Mouse (Mus musculus) midbrain, postnatal 0 days (tissue): Measurements from ENCODE around the gene Ftl1-ps1. TPM values are rescaled to one million over a fixed set of nuclear protein-coding genes. Genes with fewer than 3 reads are reported as not detected.

Experiments used
- ATAC-seq: fragments of 200-750 bp; cut with Nextera tagmentation; 2 replicates; pipeline ENCODE4 v1.8.0; 2017; ENCODE audit warnings: moderate number of reproducible peaks, mild to moderate bottlenecking, moderate TSS enrichment, moderate library complexity; ENCODE audit not compliant: low FRiP score
- DNase-seq: peaks from one replicate; pipeline ENCODE4 v3.0.0-alpha.2; 2015; ENCODE audit warnings: low spot score
- H3K27ac ChIP-seq: fragments of 300-500 bp; sonication (generic); 2 replicates; pipeline ENCODE4 v1.5.1; 2014; ENCODE audit warnings: low read depth, mild to moderate bottlenecking, low read length, mixed read lengths
- H3K27me3 ChIP-seq: fragments of 300-500 bp; sonication (generic); 2 replicates; pipeline ENCODE4 v1.6.1; 2014; ENCODE audit warnings: low read length, control low read depth, mixed read lengths; ENCODE audit not compliant: insufficient read depth
- H3K36me3 ChIP-seq: fragments of 300-500 bp; sonication (generic); 2 replicates; pipeline ENCODE4 v1.6.1; 2014; ENCODE audit warnings: low read length, control low read depth, mixed read lengths; ENCODE audit not compliant: insufficient read depth
- H3K4me1 ChIP-seq: fragments of 300-500 bp; sonication (generic); 2 replicates; pipeline ENCODE4 v1.6.1; 2014; ENCODE audit warnings: mild to moderate bottlenecking, control low read depth, antibody characterized with exemption, low read length, mixed read lengths; ENCODE audit not compliant: insufficient read depth
- H3K4me2 ChIP-seq: fragments of 300-500 bp; sonication (generic); 2 replicates; pipeline ENCODE4 v1.6.1; 2014; ENCODE audit warnings: low read depth, mild to moderate bottlenecking, low read length, mixed read lengths; ENCODE audit not compliant: poor library complexity, severe bottlenecking
- H3K4me3 ChIP-seq: fragments of 300-500 bp; sonication (generic); 2 replicates; pipeline ENCODE4 v1.5.1; 2014; ENCODE audit warnings: low read depth, mild to moderate bottlenecking, low read length, moderate library complexity
- H3K9ac ChIP-seq: fragments of 300-500 bp; sonication (generic); replicated peaks from 2 replicates; pipeline ENCODE4 v1.6.1; 2014; ENCODE audit warnings: mild to moderate bottlenecking, low read length, moderate library complexity, mixed read lengths; ENCODE audit not compliant: poor library complexity, severe bottlenecking
- H3K9me3 ChIP-seq: fragments of 300-500 bp; sonication (generic); 2 replicates; pipeline ENCODE4 v1.6.1; 2016; ENCODE audit warnings: low read length, control low read depth
- CTCF ChIP-seq: IDR thresholded peaks from 2 replicates; pipeline ENCODE4 v1.5.1; 2016; ENCODE audit warnings: antibody characterized with exemption, mild to moderate bottlenecking
- WGBS: fragments of 180-500 bp; shearing (Covaris S2); extraction: QIAGEN DNeasy Blood & Tissue Kit; methylation state at CpG from one replicate; pipeline ENCODE4 v1.1.7; 2014; 5-methylcytosine and 5-hydroxymethylcytosine counted together
- polyA plus RNA-seq: library from polyadenylated mRNA; unstranded; fragments of >200 nt; fragmentation: Nextera tagmentation; extraction: Ambion mirVana; gene quantifications from 2 replicates; pipeline ENCODE4 v1.2.1, GENCODE M21; 2015
- total RNA-seq: library from RNA; depleted of rRNA; stranded (reverse); fragments of >200 nt; gene quantifications from 2 replicates; pipeline ENCODE4 v1.2.3, GENCODE M21; 2014; rRNA removed

Gene Ftl1-ps1
- total RNA-seq (59.9 and 70.5 TPM in 2 replicates), polyA plus RNA-seq (83.3 and 87.3 TPM in 2 replicates)

GRCm38 (mm10) chr13:74399298-74399839, at the start of gene Ftl1-ps1:
Gene Ftl1-ps1, plus strand, starts transcription at chr13:74399694.
- 8% methylated on average over 11 of the region's 11 CpGs for WGBS
- H3K9ac ChIP-seq, result no peak within 1 kb of the TSS

GRCm38 (mm10) chr13:74350435-74350906, 49.0 kb upstream of the Ftl1-ps1 start:
- ATAC-seq (peak; percentile 41), DNase-seq (peak; percentile 42)
- 2% methylated on average over 15 of the region's 15 CpGs for WGBS
- Histone ChIP-seq H3K4me1 (peaks cover 10% of the 10 kb centered on the region), H3K4me3 (peak overlapping the region; percentile 83), H3K27ac (peak overlapping the region; percentile 78; the same call in 1 of the 2 replicates), H3K27me3 (no peaks in the 10 kb centered on the region), H3K36me3 (peaks cover 4% of the 10 kb centered on the region), H3K4me2 (peak overlapping the region; percentile 67), H3K9me3 (no peaks in the 10 kb centered on the region), H3K9ac (peak overlapping the region; percentile 76)
- TF ChIP-seq CTCF, result no peak

More at GRCm38 (mm10) chr13:74399298-74399839, at the start of gene Ftl1-ps1:
- Histone ChIP-seq H3K9me3 (no peaks in the 10 kb centered on the region), H3K27ac (no peak within 1 kb of the TSS), H3K4me2 (peak within 1 kb of the TSS; percentile 6; the same call in 1 of the 2 replicates), H3K27me3 (no peaks in the 10 kb centered on the region), H3K4me3 (no peak within 1 kb of the TSS), H3K4me1 (no peaks in the 10 kb centered on the region), H3K36me3 (no peaks in the 10 kb centered on the region)
- no peak for TF ChIP-seq CTCF
- DNase-seq, result no peak
- ATAC-seq, result no peak

- no peaks in the 10 kb centered on the region for H3K4me1 ChIP-seq
- no peak overlapping the region for H3K4me3 ChIP-seq
- H3K27me3 ChIP-seq, result no peaks in the 10 kb centered on the region
- no peak overlapping the region for H3K9ac ChIP-seq
- ATAC-seq, result no peak
- no peak overlapping the region for H3K27ac ChIP-seq
- TF ChIP-seq CTCF, result no peak
- no peak for DNase-seq
- no peaks in the 10 kb centered on the region for H3K9me3 ChIP-seq
- peaks cover 35% of the 10 kb centered on the region for H3K36me3 ChIP-seq
- WGBS, result 93% methylated on average over 13 of the region's 13 CpGs
- H3K4me2 ChIP-seq, result no peak overlapping the region
Observed at GRCm38 (mm10) chr13:74356491-74356890, 43.0 kb upstream of the Ftl1-ps1 start.

- no peaks in the 10 kb centered on the region for H3K9me3 ChIP-seq
- H3K27me3 ChIP-seq, result no peaks in the 10 kb centered on the region
- H3K27ac ChIP-seq, result no peak overlapping the region
- H3K36me3 ChIP-seq, result peaks cover 21% of the 10 kb centered on the region
- no peak for TF ChIP-seq CTCF
- no peak overlapping the region for H3K4me2 ChIP-seq
- ATAC-seq (no peak), DNase-seq (no peak)
- H3K9ac ChIP-seq, result no peak overlapping the region
- H3K4me3 ChIP-seq, result no peak overlapping the region
- WGBS, result 88% methylated on average over 2 of the region's 2 CpGs
- no peaks in the 10 kb centered on the region for H3K4me1 ChIP-seq
Observed at GRCm38 (mm10) chr13:74362218-74362617, 37.3 kb upstream of the Ftl1-ps1 start.

GRCm38 (mm10) chr13:74363176-74363858, 36.2 kb upstream of the Ftl1-ps1 start:
- Histone ChIP-seq H3K4me2 (no peak overlapping the region), H3K4me3 (no peak overlapping the region), H3K27me3 (no peaks in the 10 kb centered on the region), H3K27ac (no peak overlapping the region), H3K9ac (no peak overlapping the region), H3K9me3 (no peaks in the 10 kb centered on the region), H3K36me3 (peaks cover 20% of the 10 kb centered on the region), H3K4me1 (no peaks in the 10 kb centered on the region)
- no peak for DNase-seq
- 94% methylated on average over 13 of the region's 13 CpGs for WGBS
- no peak for ATAC-seq
- no peak for TF ChIP-seq CTCF

GRCm38 (mm10) chr13:74363859-74364235, 35.6 kb upstream of the Ftl1-ps1 start, which contains the start of gene Lrrc14b:
Gene Lrrc14b, minus strand, starts transcription at chr13:74364005.
- ATAC-seq (no peak), DNase-seq (peak; percentile 52)
- Histone ChIP-seq H3K4me1 (no peaks in the 10 kb centered on the region), H3K9ac (no peak within 1 kb of the TSS), H3K9me3 (no peaks in the 10 kb centered on the region), H3K27me3 (no peaks in the 10 kb centered on the region), H3K27ac (no peak within 1 kb of the TSS), H3K36me3 (peaks cover 15% of the 10 kb centered on the region), H3K4me2 (no peak within 1 kb of the TSS), H3K4me3 (no peak within 1 kb of the TSS)
- WGBS, result 77% methylated on average over 8 of the region's 8 CpGs
- no peak for TF ChIP-seq CTCF
